Mouse (Mus musculus) heart, adult 2 months (tissue): ENCODE results near the gene 1110008P14Rik. TPM values are rescaled to one million over a fixed set of nuclear protein-coding genes. Genes with fewer than 3 reads are reported as not detected.

Experiments used
- DNase-seq, 2 experiments: peaks; one replicate each; pipeline ENCODE4 v3.0.0; 2021
- H3K27ac ChIP-seq: fragments of 200-600 bp; 2 replicates; pipeline ENCODE4 v1.8.1; 2022
- H3K27me3 ChIP-seq: fragments of 200-500 bp; 2 replicates; pipeline ENCODE4 v1.6.1; 2012; ENCODE audit warnings: mild to moderate bottlenecking, low read length, inconsistent platforms, mixed read lengths; ENCODE audit not compliant: control insufficient read depth, insufficient read depth
- H3K36me3 ChIP-seq: fragments of 200-500 bp; 2 replicates; pipeline ENCODE4 v1.6.1; 2012; ENCODE audit warnings: low read length, inconsistent platforms; ENCODE audit not compliant: control insufficient read depth, insufficient read depth
- H3K4me1 ChIP-seq: fragments of 200-500 bp; 2 replicates; pipeline ENCODE4 v1.6.1; 2011; ENCODE audit warnings: low read length; ENCODE audit not compliant: control insufficient read depth, insufficient read depth
- H3K4me3 ChIP-seq: fragments of 200-600 bp; 2 replicates; pipeline ENCODE4 v1.8.1; 2022
- H3K79me2 ChIP-seq: fragments of 200-500 bp; replicated peaks from 2 replicates; pipeline ENCODE4 v1.6.1; 2012; ENCODE audit warnings: mild to moderate bottlenecking, inconsistent platforms, low read length, moderate library complexity, mixed read lengths; ENCODE audit not compliant: control insufficient read depth, insufficient read depth
- H3K9ac ChIP-seq: fragments of 200-500 bp; 2 replicates; pipeline ENCODE4 v1.6.1; 2012; ENCODE audit warnings: low read depth, mild to moderate bottlenecking, control low read depth, inconsistent platforms, low read length, mixed read lengths
- CTCF ChIP-seq: fragments of 200-600 bp; IDR thresholded peaks from 2 replicates; pipeline ENCODE4 v1.8.1; 2022; ENCODE audit warnings: antibody characterized with exemption, mild to moderate bottlenecking, moderate library complexity
- EP300 ChIP-seq: fragments of 200-500 bp; IDR thresholded peaks from 2 replicates; pipeline ENCODE4 v1.6.1; 2011; ENCODE audit warnings: low read depth, low read length, control low read depth; ENCODE audit not compliant: insufficient read depth
- POLR2A ChIP-seq: fragments of 200-500 bp; IDR thresholded peaks from 2 replicates; pipeline ENCODE4 v1.6.1; 2011; ENCODE audit warnings: mild to moderate bottlenecking, low read depth, low read length, control low read depth; ENCODE audit not compliant: insufficient read depth
- WGBS: fragments of 180-500 bp; shearing (Covaris S2); methylation state at CpG from one replicate; pipeline ENCODE4 v1.1.7; 2018; 5-methylcytosine and 5-hydroxymethylcytosine counted together
- intact Hi-C: fragments of 180-260 bp; cut with DNase I; formaldehyde crosslinking; loops from one replicate; pipeline ENCODE4 v1.15.1; 2025
- polyA plus RNA-seq: library from polyadenylated mRNA; depleted of rRNA; stranded (reverse); fragments of >200 nt; gene quantifications from 2 replicates; pipeline ENCODE4 v1.2.3, GENCODE M21; 2012; rRNA removed
- total RNA-seq, 2 experiments: library from RNA; stranded (reverse); gene quantifications; 2 replicates each; pipeline ENCODE4 v1.2.3; 2021

The 1110008P14Rik gene
- total and polyA plus RNA-seq, 3 experiments: 39.6 to 129 (median 44.8) TPM

DNA sequence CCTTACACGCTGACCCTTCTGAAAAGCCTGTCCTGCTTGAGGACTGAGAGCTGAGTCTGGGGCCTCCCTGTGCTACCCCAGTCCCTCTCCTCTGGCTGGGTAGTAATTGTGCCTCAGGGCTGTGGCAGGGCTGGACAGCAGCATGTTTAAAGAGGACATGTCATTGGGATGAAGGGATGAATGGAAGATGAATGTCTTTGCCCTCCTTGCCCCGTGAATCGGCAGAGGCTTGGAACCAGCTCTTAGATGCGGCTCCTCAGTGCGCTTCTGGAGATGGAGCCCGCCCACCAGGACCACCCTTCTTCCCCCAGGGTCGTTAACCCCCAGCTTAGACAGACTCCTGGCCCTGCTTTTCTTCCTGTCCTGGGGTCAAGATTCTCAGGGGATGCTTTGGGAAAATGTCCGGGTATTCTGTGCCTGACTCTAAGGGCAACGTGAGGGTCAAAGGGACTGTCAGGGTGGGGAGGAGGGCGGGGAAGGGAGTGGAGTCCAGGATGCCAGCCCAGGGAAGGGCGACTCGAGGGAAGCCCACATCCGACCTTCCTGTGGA, 52.8 kb downstream of the 1110008P14Rik start:
- no peak for TF ChIP-seq EP300
- no peak for TF ChIP-seq CTCF
- TF ChIP-seq POLR2A: no peak
- Histone ChIP-seq H3K36me3 (no peaks in the 10 kb centered on the region), H3K9ac (no peak overlapping the region), H3K79me2 (no peaks in the 10 kb centered on the region), H3K27ac (no peak overlapping the region), H3K27me3 (no peaks in the 10 kb centered on the region; the same call in 1 of the 2 replicates), H3K4me3 (no peak overlapping the region), H3K4me1 (no peaks in the 10 kb centered on the region; the same call in 1 of the 2 replicates)
- intact Hi-C loops: no loop called here
- no peak for DNase-seq
- 50% methylated on average over 13 of the region's 13 CpGs for WGBS

- no peak for TF ChIP-seq CTCF
- no peak for TF ChIP-seq POLR2A
- TF ChIP-seq EP300: no peak
- Histone ChIP-seq H3K9ac (no peak overlapping the region), H3K36me3 (no peaks in the 10 kb centered on the region), H3K79me2 (no peaks in the 10 kb centered on the region), H3K27me3 (no peaks in the 10 kb centered on the region), H3K4me1 (no peaks in the 10 kb centered on the region; the same call in 1 of the 2 replicates), H3K4me3 (no peak overlapping the region), H3K27ac (no peak overlapping the region)
- WGBS: 74% methylated on average over 4 of the region's 4 CpGs
- no peak for DNase-seq
- intact Hi-C loops: no loop called here
Observed at GRCm38 (mm10) chr2:32327200-32327599, 54.5 kb downstream of the 1110008P14Rik start.

Other genes starting within 250 kb of the 1110008P14Rik start
- 10 to 100 TPM; 78.3 to 82.6 TPM for gene Prrc2b, start 230.9 kb downstream of the 1110008P14Rik start, total RNA-seq
- gene Prrc2b, start 230.9 kb downstream of the 1110008P14Rik start, polyA plus RNA-seq: 39.3 and 46.9 TPM in 2 replicates
- gene Pomt1, start 145.3 kb downstream of the 1110008P14Rik start, total RNA-seq: 10 to 100 TPM; 13.1 to 16.9 TPM
- gene Pomt1, start 145.3 kb downstream of the 1110008P14Rik start, polyA plus RNA-seq: 17.7 and 19.7 TPM in 2 replicates
- gene Uck1, start 121.8 kb downstream of the 1110008P14Rik start, total RNA-seq: 10 to 100 TPM; 22.5 to 22.8 TPM
- 41.7 and 43.1 TPM in 2 replicates for gene Uck1, start 121.8 kb downstream of the 1110008P14Rik start, polyA plus RNA-seq
- 10 to 100 TPM; 69.8 to 79.9 TPM for gene Golga2, start 94.6 kb downstream of the 1110008P14Rik start, total RNA-seq
- 34.5 and 44.0 TPM in 2 replicates for gene Golga2, start 94.6 kb downstream of the 1110008P14Rik start, polyA plus RNA-seq
- 100 to 1,000 TPM; 205 to 233 TPM for gene Swi5, start 93.9 kb downstream of the 1110008P14Rik start, total RNA-seq
- gene Swi5, start 93.9 kb downstream of the 1110008P14Rik start, polyA plus RNA-seq: 173 and 223 TPM in 2 replicates
- 10 to 100 TPM; 26.7 to 29.5 TPM for gene Ciz1, start 29.6 kb downstream of the 1110008P14Rik start, total RNA-seq
- gene Ciz1, start 29.6 kb downstream of the 1110008P14Rik start, polyA plus RNA-seq: 117 and 128 TPM in 2 replicates
- gene Dnm1, start 28.6 kb downstream of the 1110008P14Rik start, total RNA-seq: 1 to 10 TPM; 4.0 to 5.5 TPM
- gene Dnm1, start 28.6 kb downstream of the 1110008P14Rik start, polyA plus RNA-seq: 20.4 and 23.1 TPM in 2 replicates
- 1 to 10 TPM; 4.1 to 6.9 TPM for gene Lcn2, start 6.3 kb upstream of the 1110008P14Rik start, total RNA-seq
- 6.6 and 11.3 TPM in 2 replicates for gene Lcn2, start 6.3 kb upstream of the 1110008P14Rik start, polyA plus RNA-seq
- 10 to 100 TPM; 58.6 to 68.2 TPM for gene Ptges2, start 14.0 kb upstream of the 1110008P14Rik start, total RNA-seq
- gene Ptges2, start 14.0 kb upstream of the 1110008P14Rik start, polyA plus RNA-seq: 68.8 and 98.5 TPM in 2 replicates
- 1 to 10 TPM; 2.8 to 3.4 TPM for gene Naif1, start 68.5 kb upstream of the 1110008P14Rik start, total RNA-seq
- 3.7 and 4.6 TPM in 2 replicates for gene Naif1, start 68.5 kb upstream of the 1110008P14Rik start, polyA plus RNA-seq
- 10 to 100 TPM in 1 of 2 experiments, 1 to 10 TPM in 1; 8.5 to 10.1 TPM for gene Slc25a25, start 69.5 kb upstream of the 1110008P14Rik start, total RNA-seq
- gene Slc25a25, start 69.5 kb upstream of the 1110008P14Rik start, polyA plus RNA-seq: 5.7 and 7.3 TPM in 2 replicates
- gene Fam102a, start 153.4 kb upstream of the 1110008P14Rik start, total RNA-seq: 1 to 10 TPM; 7.0 to 7.1 TPM
- 9.2 and 10.6 TPM in 2 replicates for gene Fam102a, start 153.4 kb upstream of the 1110008P14Rik start, polyA plus RNA-seq
- 10 to 100 TPM; 17.4 to 18.0 TPM for gene Dpm2, start 188.9 kb upstream of the 1110008P14Rik start, total RNA-seq
- 65.3 and 69.2 TPM in 2 replicates for gene Dpm2, start 188.9 kb upstream of the 1110008P14Rik start, polyA plus RNA-seq
- not detected for gene Pip5kl1, start 192.9 kb upstream of the 1110008P14Rik start, total RNA-seq
- gene Pip5kl1, start 192.9 kb upstream of the 1110008P14Rik start, polyA plus RNA-seq: 0.25 TPM in 1 of 2 replicates, not detected in the other
- not detected for gene 9430097D07Rik, start 193.7 kb upstream of the 1110008P14Rik start, total RNA-seq
- gene 9430097D07Rik, start 193.7 kb upstream of the 1110008P14Rik start, polyA plus RNA-seq: not detected in 2 replicates
- 10 to 100 TPM; 16.2 to 17.8 TPM for gene St6galnac4, start 205.2 kb upstream of the 1110008P14Rik start, total RNA-seq
- gene St6galnac4, start 205.2 kb upstream of the 1110008P14Rik start, polyA plus RNA-seq: 25.2 and 28.6 TPM in 2 replicates
- 100 to 1,000 TPM; 107 to 125 TPM for gene St6galnac6, start 217.8 kb upstream of the 1110008P14Rik start, total RNA-seq
- 129 and 174 TPM in 2 replicates for gene St6galnac6, start 217.8 kb upstream of the 1110008P14Rik start, polyA plus RNA-seq
- 100 to 1,000 TPM; 606 to 670 TPM for gene Ak1, start 239.8 kb upstream of the 1110008P14Rik start, total RNA-seq
- 584 and 623 TPM in 2 replicates for gene Ak1, start 239.8 kb upstream of the 1110008P14Rik start, polyA plus RNA-seq